Mouse (Mus musculus) left cerebral cortex, postnatal 4 days (tissue): ENCODE data around the gene Ube2d3. TPM values are rescaled to one million over a fixed set of nuclear protein-coding genes. Genes with fewer than 3 reads are reported as not detected.

ENCODE experiments used
- total RNA-seq, 2 experiments: library from RNA; stranded (reverse); gene quantifications; 2 replicates each; pipeline ENCODE4 v1.2.3; 2021

Gene Ube2d3
- total RNA-seq, 2 experiments from 2014 or later = 250 to 270 TPM

Other genes with a start within 250 kb of the Ube2d3 start
- gene Cenpe, start 225.6 kb upstream of the Ube2d3 start, total RNA-seq = 1 to 10 TPM; 4.6 to 6.8 TPM
- 1 to 10 TPM; 1.6 to 2.2 TPM for gene Bdh2, start 156.9 kb upstream of the Ube2d3 start, total RNA-seq
- gene Slc9b2, start 130.4 kb upstream of the Ube2d3 start, total RNA-seq = 1 to 10 TPM; 6.9 to 7.0 TPM
- 1 to 10 TPM in 1 of 2 experiments, under 1 TPM in 1; 0.40 to 1.5 TPM for gene Slc9b1, start 90.1 kb upstream of the Ube2d3 start, total RNA-seq
- 10 to 100 TPM; 31.8 to 33.4 TPM for gene Cisd2, start 14.2 kb upstream of the Ube2d3 start, total RNA-seq
- gene Manba, start 47.5 kb downstream of the Ube2d3 start, total RNA-seq = 1 to 10 TPM; 4.9 to 5.6 TPM